Mouse (Mus musculus): ENCODE data around the gene Sh3gl1.

- TF ChIP-seq POLR2A (IDR thresholded peaks at IDR 0.05; ENCODE audit: insufficient read depth, low read depth, low read length), result no peak
- no peak for TF ChIP-seq CTCF (IDR thresholded peaks at IDR 0.05; ENCODE audit: insufficient read depth, low read depth, low read length)
These were observed 15.9 kb downstream of the Sh3gl1 start for GRCm38 (mm10) chr17:56020400-56021084.
